In the genomic region with DNA sequence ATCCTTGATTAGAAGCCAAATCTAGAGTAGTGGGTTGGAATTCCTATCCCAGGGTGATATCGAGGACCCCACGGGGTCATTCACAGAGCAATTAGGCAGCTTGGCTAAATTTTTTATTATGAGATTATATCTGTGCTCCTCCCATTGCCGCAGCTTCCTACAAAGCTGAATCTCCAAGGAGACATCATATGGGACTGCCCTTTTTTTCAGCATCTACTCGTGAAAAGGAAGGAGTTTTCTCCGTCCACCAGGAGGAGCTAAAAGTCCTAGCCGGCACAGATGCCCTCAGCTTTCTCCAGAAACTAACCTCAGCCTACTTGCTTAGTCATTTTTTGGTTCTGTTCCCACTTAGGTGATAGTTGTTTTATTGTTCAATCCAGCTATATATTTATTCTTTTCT, we compare ENCODE assay signal across 10 mouse cellular contexts. TPM values are rescaled to one million over a fixed set of nuclear protein-coding genes. Genes with fewer than 3 reads are reported as not detected.
DNase-seq lines count a peak whose midpoint lies in the region; ATAC-seq lines count a peak whose summit lies in the region.
"Had no signal": no experiment of that assay in that cellular context is flagged by ENCODE, and none has a peak within 500 bp of the region (broad histone marks: within the 10 kb centered on the region; RNA-seq: fewer than 3 reads in every experiment).

No protein-coding gene starts in this region.

- DNase-seq in heart, embryonic 10.5 days (ENCODE audit: low spot score), result peak; percentile 55
- no peak for DNase-seq in heart, adult 9 months (ENCODE audit: low spot score in 2 of 2)
- peak; percentile 23 for DNase-seq in A20 (ENCODE audit: low read depth, low spot score)
- DNase-seq in ZHBTc4 (ENCODE audit: low read depth, low spot score), result peak; percentile 40
- DNase-seq in kidney, postnatal 4 days, result peak; percentile 24 to 35
- DNase-seq in right cerebral cortex, postnatal 14 days, result no peak
- DNase-seq in ovary, adult 18-20 months (ENCODE audit: low spot score), result no peak
- DNase-seq in forebrain, embryonic 11.5 days (ENCODE audit: low spot score), result no peak

- H3K9ac ChIP-seq in forebrain, embryonic 11.5 days (ENCODE audit: low read length), result no peak overlapping the region
- H3K9ac ChIP-seq: midbrain, embryonic 12.5 days had no signal

- no peak overlapping the region for H3K4me3 ChIP-seq in heart, embryonic 10.5 days
- no peak overlapping the region for H3K4me3 ChIP-seq in forebrain, embryonic 11.5 days (ENCODE audit: low read depth, low read length)
- H3K4me3 ChIP-seq: midbrain, embryonic 12.5 days had no signal

- no peak overlapping the region for H3K27ac ChIP-seq in heart, embryonic 10.5 days
- no peak overlapping the region for H3K27ac ChIP-seq in forebrain, embryonic 11.5 days (ENCODE audit: low read depth, low read length)
- H3K27ac ChIP-seq: midbrain, embryonic 12.5 days had no signal

- H3K4me2 ChIP-seq in forebrain, embryonic 11.5 days (ENCODE audit: low read depth, low read length, severe bottlenecking), result no peak overlapping the region
- H3K4me2 ChIP-seq: midbrain, embryonic 12.5 days had no signal

- no peaks in the 10 kb centered on the region for H3K27me3 ChIP-seq in heart, embryonic 10.5 days (ENCODE audit: insufficient read depth, poor library complexity, severe bottlenecking)
- no peaks in the 10 kb centered on the region for H3K27me3 ChIP-seq in forebrain, embryonic 11.5 days (ENCODE audit: control insufficient read depth, insufficient read depth, low read length)
- H3K27me3 ChIP-seq: midbrain, embryonic 12.5 days had no signal

- no peak for ATAC-seq in forebrain, embryonic 11.5 days (replicated peaks; ENCODE audit: low FRiP score)
- ATAC-seq: forebrain, embryonic 16.5 days had no signal

- H3K9me3 ChIP-seq in heart, embryonic 10.5 days, result no peaks in the 10 kb centered on the region
- H3K9me3 ChIP-seq in forebrain, embryonic 11.5 days (ENCODE audit: control insufficient read depth, low read length), result no peaks in the 10 kb centered on the region
- H3K9me3 ChIP-seq: midbrain, embryonic 12.5 days had no signal

- no peaks in the 10 kb centered on the region; the same call in 1 of the 2 replicates for H3K4me1 ChIP-seq in heart, embryonic 10.5 days
- H3K4me1 ChIP-seq in forebrain, embryonic 11.5 days (replicated peaks; ENCODE audit: control insufficient read depth, insufficient read depth, low read length), result no peaks in the 10 kb centered on the region
- H3K4me1 ChIP-seq: midbrain, embryonic 12.5 days had no signal

- H3K36me3 ChIP-seq in heart, embryonic 10.5 days, result no peaks in the 10 kb centered on the region
- no peaks in the 10 kb centered on the region for H3K36me3 ChIP-seq in forebrain, embryonic 11.5 days (ENCODE audit: control insufficient read depth, insufficient read depth, low read length)
- H3K36me3 ChIP-seq: midbrain, embryonic 12.5 days had no signal

- 18% methylated on average over 6 of the region's 6 CpGs for WGBS in heart, embryonic 10.5 days
- 33% methylated on average over 6 of the region's 6 CpGs for WGBS in forebrain, embryonic 11.5 days

RNA-seq across cellular contexts. Expression of gene Otud4, which starts 56.1 kb away (rescaled TPM):
- 18.4 and 21.9 TPM in 2 replicates for polyA plus RNA-seq in heart, embryonic 10.5 days (2016; fragmentation: Nextera tagmentation; extraction: Ambion mirVana)
- polyA plus RNA-seq in forebrain, embryonic 11.5 days (2014; fragmentation: Nextera tagmentation; extraction: Ambion mirVana), result 28.5 and 29.7 TPM in 2 replicates

Comparison
In these comparisons a context has a peak if more than half of its experiments do, and no peak if none do; other contexts are left out.
1. DNase-seq: peak in heart, embryonic 10.5 days (single experiment), A20 (single experiment), ZHBTc4 (single experiment) and kidney, postnatal 4 days (2 of 2); none in heart, adult 9 months (0 of 2), right cerebral cortex, postnatal 14 days (single experiment), ovary, adult 18-20 months (single experiment) and forebrain, embryonic 11.5 days (single experiment).